Mouse (Mus musculus) kidney, embryonic 16.5 days (tissue): Measurements from ENCODE around the gene Pik3r1. TPM values are rescaled to one million over a fixed set of nuclear protein-coding genes. Genes with fewer than 3 reads are reported as not detected.

Source experiments
- ATAC-seq: fragments of 200-750 bp; cut with Nextera tagmentation; 2 replicates; pipeline ENCODE4 v1.8.0; 2017; ENCODE audit warnings: moderate TSS enrichment; ENCODE audit not compliant: low FRiP score, low TSS enrichment
- H3K27ac ChIP-seq: fragments of 300-500 bp; sonication (generic); 2 replicates; pipeline ENCODE4 v1.5.1; 2014; ENCODE audit warnings: low read length
- H3K27me3 ChIP-seq: fragments of 300-500 bp; sonication (generic); 2 replicates; pipeline ENCODE4 v1.6.1; 2014; ENCODE audit warnings: low read length, control low read depth, mixed read lengths; ENCODE audit not compliant: insufficient read depth
- H3K36me3 ChIP-seq: fragments of 300-500 bp; sonication (generic); 2 replicates; pipeline ENCODE4 v1.6.1; 2014; ENCODE audit warnings: low read length, control low read depth, mixed read lengths; ENCODE audit not compliant: insufficient read depth
- H3K4me1 ChIP-seq: fragments of 300-500 bp; sonication (generic); 2 replicates; pipeline ENCODE4 v1.6.1; 2014; ENCODE audit warnings: low read length, control low read depth, mixed read lengths; ENCODE audit not compliant: insufficient read depth
- H3K4me2 ChIP-seq: fragments of 300-500 bp; sonication (generic); replicated peaks from 2 replicates; pipeline ENCODE4 v1.6.1; 2014; ENCODE audit warnings: low read depth, low read length
- H3K4me3 ChIP-seq: fragments of 300-500 bp; sonication (generic); 2 replicates; pipeline ENCODE4 v1.5.1; 2014; ENCODE audit warnings: mild to moderate bottlenecking, low read length
- H3K9ac ChIP-seq: fragments of 300-500 bp; sonication (generic); replicated peaks from 2 replicates; pipeline ENCODE4 v1.6.1; 2014; ENCODE audit warnings: low read length
- H3K9me3 ChIP-seq: fragments of 300-500 bp; sonication (generic); 2 replicates; pipeline ENCODE4 v1.6.1; 2016; ENCODE audit warnings: low read length, control low read depth
- WGBS: fragments of 180-500 bp; shearing (Covaris S2); extraction: QIAGEN DNeasy Blood & Tissue Kit; methylation state at CpG from one replicate; pipeline ENCODE4 v1.1.7; 2014; 5-methylcytosine and 5-hydroxymethylcytosine counted together
- polyA plus RNA-seq: library from polyadenylated mRNA; unstranded; fragments of >200 nt; fragmentation: Nextera tagmentation; extraction: Ambion mirVana; gene quantifications from 2 replicates; pipeline ENCODE4 v1.2.1, GENCODE M21; 2015

Gene Pik3r1
- polyA plus RNA-seq, 1 experiment from 2014 or later, result 38.0 TPM

GRCm38 (mm10) chr13:101693967-101694495, 74.0 kb downstream of the Pik3r1 start:
- Histone ChIP-seq H3K9me3 (no peaks in the 10 kb centered on the region), H3K27ac (peak overlapping the region; percentile 86), H3K9ac (peak overlapping the region; percentile 73), H3K27me3 (no peaks in the 10 kb centered on the region), H3K4me1 (peaks cover 55% of the 10 kb centered on the region), H3K36me3 (no peaks in the 10 kb centered on the region), H3K4me2 (peak overlapping the region; percentile 70), H3K4me3 (peak overlapping the region; percentile 66)
- WGBS, result under 1% methylated on average over 12 of the region's 12 CpGs
- peak; percentile 79 for ATAC-seq

DNA sequence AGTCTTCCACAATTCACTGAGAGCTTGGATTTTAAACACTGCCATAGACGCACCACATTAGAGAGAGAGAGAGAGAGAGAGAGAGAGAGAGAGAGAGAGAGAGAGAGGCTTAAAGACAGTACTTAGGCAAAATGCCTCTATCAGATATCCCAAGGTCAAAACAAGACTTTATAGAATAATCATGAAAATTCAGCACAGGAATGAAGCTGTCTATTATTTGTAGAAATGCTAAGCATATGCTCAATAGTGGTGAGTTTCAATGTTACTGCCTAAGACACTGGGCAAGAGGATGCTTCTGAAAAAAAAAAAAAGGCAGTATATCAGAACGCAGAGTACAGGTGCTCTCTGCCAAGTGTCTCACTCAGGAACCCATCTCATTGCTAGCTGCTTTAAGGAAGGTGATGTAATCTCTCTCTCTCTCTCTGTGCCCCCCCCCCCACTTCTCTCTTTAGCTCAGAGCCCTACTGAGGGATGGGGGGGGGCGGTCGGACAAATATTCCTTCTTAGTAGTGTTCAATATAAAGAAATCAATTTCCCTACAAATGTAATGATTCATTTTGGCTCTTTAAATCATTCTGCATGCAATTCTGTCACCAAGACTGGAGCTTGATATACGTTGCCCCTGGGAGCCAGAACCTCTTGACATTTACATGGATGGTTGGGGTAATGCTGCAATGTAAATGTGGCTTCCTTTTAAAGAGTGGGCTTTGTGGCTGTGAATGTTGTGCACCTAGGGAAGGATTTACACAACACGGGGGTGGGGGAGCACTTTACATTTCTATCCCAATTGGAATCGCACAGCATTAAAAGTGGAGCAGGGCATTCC, 74.9 kb downstream of the Pik3r1 start:
- H3K9ac ChIP-seq, result peak overlapping the region; percentile 58
- H3K4me2 ChIP-seq, result peak overlapping the region; percentile 70
- ATAC-seq, result no peak
- H3K4me1 ChIP-seq, result peaks cover 51% of the 10 kb centered on the region
- H3K4me3 ChIP-seq, result peak overlapping the region; percentile 66
- no peaks in the 10 kb centered on the region for H3K9me3 ChIP-seq
- peak overlapping the region; percentile 86 for H3K27ac ChIP-seq
- peaks cover 6% of the 10 kb centered on the region for H3K36me3 ChIP-seq
- WGBS, result 50% methylated on average over 7 of the region's 7 CpGs
- no peaks in the 10 kb centered on the region for H3K27me3 ChIP-seq

- H3K9ac ChIP-seq, result peak overlapping the region; percentile 57
- peaks cover 13% of the 10 kb centered on the region for H3K36me3 ChIP-seq
- peak overlapping the region; percentile 66 for H3K4me3 ChIP-seq
- H3K27ac ChIP-seq, result peak overlapping the region; percentile 70
- peak; percentile 69 for ATAC-seq
- H3K4me2 ChIP-seq, result peak overlapping the region; percentile 70
- H3K4me1 ChIP-seq, result peaks cover 43% of the 10 kb centered on the region
- no peaks in the 10 kb centered on the region for H3K27me3 ChIP-seq
- no peaks in the 10 kb centered on the region for H3K9me3 ChIP-seq
- WGBS, result 23% methylated on average over 17 of the region's 17 CpGs
Measured at GRCm38 (mm10) chr13:101692239-101692784, 75.7 kb downstream of the Pik3r1 start.

- Histone ChIP-seq H3K36me3 (peaks cover 20% of the 10 kb centered on the region), H3K9me3 (no peaks in the 10 kb centered on the region), H3K9ac (peak overlapping the region; percentile 57), H3K27me3 (no peaks in the 10 kb centered on the region), H3K4me3 (peak overlapping the region; percentile 66), H3K27ac (peak overlapping the region; percentile 70; the same call in 1 of the 2 replicates), H3K4me1 (peaks cover 37% of the 10 kb centered on the region), H3K4me2 (peak overlapping the region; percentile 70)
- no peak for ATAC-seq
- WGBS, result 41% methylated on average over 6 of the region's 6 CpGs
Measured at GRCm38 (mm10) chr13:101691669-101692068, 76.3 kb downstream of the Pik3r1 start.

- H3K4me2 ChIP-seq, result peak overlapping the region; percentile 70
- H3K4me1 ChIP-seq, result peaks cover 31% of the 10 kb centered on the region
- 31% methylated on average over 10 of the region's 10 CpGs for WGBS
- H3K27me3 ChIP-seq, result no peaks in the 10 kb centered on the region
- H3K36me3 ChIP-seq, result peaks cover 26% of the 10 kb centered on the region
- no peak for ATAC-seq
- peak overlapping the region; percentile 44; the same call in 1 of the 2 replicates for H3K27ac ChIP-seq
- peak overlapping the region; percentile 57 for H3K9ac ChIP-seq
- peak overlapping the region; percentile 66 for H3K4me3 ChIP-seq
- no peaks in the 10 kb centered on the region for H3K9me3 ChIP-seq
Measured at GRCm38 (mm10) chr13:101690911-101691655, 76.9 kb downstream of the Pik3r1 start.

DNA sequence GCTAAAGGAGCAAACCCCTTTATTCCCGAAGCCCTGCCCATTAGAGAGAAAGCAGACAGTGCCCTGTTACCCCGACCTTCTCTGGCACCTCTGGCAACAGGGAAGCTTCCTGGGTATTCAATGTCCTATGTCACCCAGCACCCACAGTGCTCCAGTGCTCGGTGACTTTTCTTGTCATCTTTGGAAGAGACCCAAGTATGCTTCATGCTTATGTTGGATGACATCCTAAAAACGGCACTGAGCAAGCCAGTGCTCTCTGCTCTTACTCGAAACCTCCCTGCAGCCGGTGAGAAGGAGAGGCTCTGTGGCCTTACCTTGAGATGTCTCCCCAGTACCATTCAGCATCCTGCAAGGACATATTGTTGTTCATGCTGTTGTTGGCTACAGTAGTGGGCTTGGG, 77.8 kb downstream of the Pik3r1 start:
- H3K27me3 ChIP-seq, result no peaks in the 10 kb centered on the region
- no peaks in the 10 kb centered on the region for H3K9me3 ChIP-seq
- H3K9ac ChIP-seq, result no peak overlapping the region
- peaks cover 25% of the 10 kb centered on the region for H3K4me1 ChIP-seq
- H3K4me2 ChIP-seq, result peak overlapping the region; percentile 10; the same call in 1 of the 2 replicates
- no peak overlapping the region for H3K27ac ChIP-seq
- no peak overlapping the region for H3K4me3 ChIP-seq
- 57% methylated on average over 6 of the region's 6 CpGs for WGBS
- ATAC-seq, result no peak
- H3K36me3 ChIP-seq, result peaks cover 35% of the 10 kb centered on the region

DNA sequence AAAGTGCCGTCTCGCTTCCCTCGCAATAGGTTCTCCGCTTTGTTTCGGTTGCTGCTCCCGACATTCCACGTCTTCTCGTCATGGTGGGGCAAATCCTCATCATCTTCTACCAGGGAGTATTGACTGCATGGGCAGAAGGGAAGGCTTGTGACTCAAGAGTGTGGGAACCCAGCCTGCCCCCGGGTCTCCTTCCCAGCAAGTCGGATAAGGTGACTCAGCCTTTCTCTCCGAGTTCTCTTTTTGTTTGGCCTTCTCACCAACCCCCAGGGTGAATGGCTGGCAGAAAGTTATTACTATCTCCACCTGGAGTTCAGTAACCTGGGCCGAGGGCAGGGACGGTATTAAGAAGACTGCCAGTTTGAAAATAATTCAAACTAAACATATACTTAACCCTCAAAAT, 81.8 kb downstream of the Pik3r1 start:
- 85% methylated on average over 13 of the region's 13 CpGs for WGBS
- ATAC-seq, result no peak
- no peaks in the 10 kb centered on the region for H3K27me3 ChIP-seq
- H3K36me3 ChIP-seq, result peaks cover 45% of the 10 kb centered on the region
- no peak overlapping the region for H3K27ac ChIP-seq
- H3K4me3 ChIP-seq, result no peak overlapping the region
- H3K9me3 ChIP-seq, result no peaks in the 10 kb centered on the region
- no peak overlapping the region for H3K9ac ChIP-seq
- peaks cover 16% of the 10 kb centered on the region for H3K4me1 ChIP-seq
- no peak overlapping the region for H3K4me2 ChIP-seq

GRCm38 (mm10) chr13:101684706-101685105, 83.3 kb downstream of the Pik3r1 start:
- no peak overlapping the region for H3K4me2 ChIP-seq
- H3K27me3 ChIP-seq, result no peaks in the 10 kb centered on the region
- peaks cover 47% of the 10 kb centered on the region for H3K36me3 ChIP-seq
- no peak overlapping the region for H3K4me3 ChIP-seq
- H3K9ac ChIP-seq, result no peak overlapping the region
- WGBS, result 80% methylated on average over 14 of the region's 14 CpGs
- peaks cover 10% of the 10 kb centered on the region for H3K4me1 ChIP-seq
- no peak; the same call in 1 of the 2 replicates for ATAC-seq
- no peak overlapping the region for H3K27ac ChIP-seq
- H3K9me3 ChIP-seq, result no peaks in the 10 kb centered on the region

DNA sequence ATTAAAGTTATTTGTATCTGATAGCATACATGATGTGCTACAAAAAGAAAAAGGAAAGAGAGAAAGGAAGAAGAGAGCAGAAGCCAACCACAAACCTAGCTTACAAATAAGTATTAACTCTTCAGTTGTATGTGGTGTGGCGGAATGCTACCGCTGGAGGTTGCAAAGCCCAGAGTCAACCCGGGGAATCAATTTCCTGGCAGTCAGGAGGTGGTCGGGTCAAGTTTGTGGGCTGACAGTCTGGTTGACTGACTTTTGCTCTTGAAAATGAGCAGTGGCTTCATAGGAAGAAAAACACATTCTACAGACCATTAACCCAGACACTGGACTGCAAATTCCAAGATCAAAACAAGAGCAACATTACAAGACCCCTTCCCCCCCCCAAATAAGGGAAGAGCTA, 85.6 kb downstream of the Pik3r1 start:
- no peaks in the 10 kb centered on the region for H3K9me3 ChIP-seq
- no peak overlapping the region for H3K4me2 ChIP-seq
- H3K4me3 ChIP-seq, result no peak overlapping the region
- peaks cover 10% of the 10 kb centered on the region for H3K4me1 ChIP-seq
- H3K36me3 ChIP-seq, result peaks cover 35% of the 10 kb centered on the region
- ATAC-seq, result peak; percentile 66; the same call in 1 of the 2 replicates
- H3K9ac ChIP-seq, result no peak overlapping the region
- no peak overlapping the region for H3K27ac ChIP-seq
- no peaks in the 10 kb centered on the region for H3K27me3 ChIP-seq
- 24% methylated on average over 4 of the region's 4 CpGs for WGBS
